Mouse (Mus musculus) regulatory T cell (primary cell): ENCODE measurements around the gene Spsb3.

ENCODE experiments used
- in situ Hi-C: fragments of 300-600 bp; cut with MboI, MseI; formaldehyde crosslinking; loops from one replicate; pipeline ENCODE4 v1.15.1; 2025; ENCODE audit warnings: high pct_unique_total_duplicates

The Spsb3 gene

GRCm38 (mm10) chr17:24895571-24896240, 9.3 kb downstream of the Spsb3 start:
- in situ Hi-C loops = no loop called here

- in situ Hi-C loops = no loop called here
These were observed 10.0 kb downstream of the Spsb3 start, which contains the start of gene Nme3 for GRCm38 (mm10) chr17:24896241-24896992. Gene Nme3 (plus strand): TSS chr17:24896500.

- in situ Hi-C loops = no loop called here
These were observed 10.5 kb downstream of the Spsb3 start for GRCm38 (mm10) chr17:24896993-24897269.

- in situ Hi-C loops = no loop called here
These were observed 11.2 kb downstream of the Spsb3 start for GRCm38 (mm10) chr17:24897600-24897999.

GRCm38 (mm10) chr17:24898041-24898854, 11.8 kb downstream of the Spsb3 start:
- in situ Hi-C loops = no loop called here

- in situ Hi-C loops = no loop called here
These were observed 12.7 kb downstream of the Spsb3 start for GRCm38 (mm10) chr17:24899153-24899552.

- in situ Hi-C loops = no loop called here
These were observed 13.6 kb downstream of the Spsb3 start for GRCm38 (mm10) chr17:24900014-24900413.

GRCm38 (mm10) chr17:24902124-24902523, 15.7 kb downstream of the Spsb3 start:
- in situ Hi-C loops = no loop called here

- in situ Hi-C loops = no loop called here
These were observed 16.4 kb downstream of the Spsb3 start for GRCm38 (mm10) chr17:24902671-24903474.

GRCm38 (mm10) chr17:24903767-24904166, 17.3 kb downstream of the Spsb3 start:
- in situ Hi-C loops = no loop called here

- in situ Hi-C loops = no loop called here
These were observed 21.1 kb downstream of the Spsb3 start for GRCm38 (mm10) chr17:24907591-24907990.

GRCm38 (mm10) chr17:24913984-24914383, 27.5 kb downstream of the Spsb3 start:
- in situ Hi-C loops = no loop called here

GRCm38 (mm10) chr17:24923246-24923645, 36.8 kb downstream of the Spsb3 start:
- in situ Hi-C loops = no loop called here

GRCm38 (mm10) chr17:24929506-24929905, 43.1 kb downstream of the Spsb3 start:
- in situ Hi-C loops = no loop called here

- in situ Hi-C loops = no loop called here
These were observed 46.0 kb downstream of the Spsb3 start for GRCm38 (mm10) chr17:24932431-24932830.

- in situ Hi-C loops = no loop called here
These were observed 46.7 kb downstream of the Spsb3 start for GRCm38 (mm10) chr17:24933163-24933562.

GRCm38 (mm10) chr17:24934926-24935325, 48.5 kb downstream of the Spsb3 start:
- in situ Hi-C loops = no loop called here

- in situ Hi-C loops = no loop called here
These were observed 49.2 kb downstream of the Spsb3 start for GRCm38 (mm10) chr17:24935666-24936065.

- in situ Hi-C loops = no loop called here
These were observed 50.1 kb downstream of the Spsb3 start, which contains the start of gene Mapk8ip3 for GRCm38 (mm10) chr17:24936259-24937237. Gene Mapk8ip3 (minus strand): TSS chr17:24936977.

GRCm38 (mm10) chr17:24937266-24937665, 50.8 kb downstream of the Spsb3 start:
- in situ Hi-C loops = no loop called here
